Mouse (Mus musculus): ENCODE results near the gene Lrp1. TPM values are rescaled to one million over a fixed set of nuclear protein-coding genes. Genes with fewer than 3 reads are reported as not detected.

The Lrp1 gene
- polyA plus RNA-seq, 1 experiment from 2014 or later, result 54.9 TPM

- H3K36me3 ChIP-seq, result peaks cover 98% of the 10 kb centered on the region
- WGBS, result 95% methylated on average over 7 of the region's 7 CpGs
Measured at GRCm38 (mm10) chr10:127592423-127592822, 28.5 kb downstream of the Lrp1 start.

GRCm38 (mm10) chr10:127591514-127591913 lies 29.4 kb downstream of the Lrp1 start:
- Histone ChIP-seq H3K27me3 (ENCODE audit: low read depth, poor library complexity, severe bottlenecking) (no peaks in the 10 kb centered on the region), H3K36me3 (peaks cover 99% of the 10 kb centered on the region), H3K27ac (replicated peaks) (no peak overlapping the region), H3K4me1 (peaks cover 12% of the 10 kb centered on the region), H3K9me3 (replicated peaks) (no peaks in the 10 kb centered on the region), H3K4me3 (no peak overlapping the region)
- WGBS, result 61% methylated on average over 7 of the region's 7 CpGs
- DNase-seq (ENCODE audit: low spot score), result peak; percentile 48

More at GRCm38 (mm10) chr10:127592423-127592822, 28.5 kb downstream of the Lrp1 start:
- no peak for DNase-seq (ENCODE audit: low spot score)
- H3K4me3 ChIP-seq, result no peak overlapping the region
- H3K27ac ChIP-seq (replicated peaks), result no peak overlapping the region
- no peaks in the 10 kb centered on the region for H3K9me3 ChIP-seq (replicated peaks)
- peaks cover 19% of the 10 kb centered on the region for H3K4me1 ChIP-seq
- no peaks in the 10 kb centered on the region for H3K27me3 ChIP-seq (ENCODE audit: low read depth, poor library complexity, severe bottlenecking)

GRCm38 (mm10) chr10:127590831-127591451 lies 30.0 kb downstream of the Lrp1 start:
- no peak for DNase-seq (ENCODE audit: low spot score)
- WGBS, result 82% methylated on average over 7 of the region's 7 CpGs
- H3K4me3 ChIP-seq, result no peak overlapping the region
- H3K36me3 ChIP-seq, result peaks cover 98% of the 10 kb centered on the region
- no peaks in the 10 kb centered on the region for H3K27me3 ChIP-seq (ENCODE audit: low read depth, poor library complexity, severe bottlenecking)
- no peaks in the 10 kb centered on the region for H3K9me3 ChIP-seq (replicated peaks)
- peaks cover 9% of the 10 kb centered on the region for H3K4me1 ChIP-seq
- H3K27ac ChIP-seq (replicated peaks), result no peak overlapping the region

GRCm38 (mm10) chr10:127590256-127590655 lies 30.7 kb downstream of the Lrp1 start:
- no peak overlapping the region for H3K4me3 ChIP-seq
- H3K27me3 ChIP-seq (ENCODE audit: low read depth, poor library complexity, severe bottlenecking), result no peaks in the 10 kb centered on the region
- H3K9me3 ChIP-seq (replicated peaks), result no peaks in the 10 kb centered on the region
- WGBS, result 90% methylated on average over 12 of the region's 12 CpGs
- peaks cover 9% of the 10 kb centered on the region for H3K4me1 ChIP-seq
- peaks cover 98% of the 10 kb centered on the region for H3K36me3 ChIP-seq
- DNase-seq (ENCODE audit: low spot score), result no peak
- no peak overlapping the region for H3K27ac ChIP-seq (replicated peaks)

- peaks cover 9% of the 10 kb centered on the region for H3K4me1 ChIP-seq
- no peaks in the 10 kb centered on the region for H3K9me3 ChIP-seq (replicated peaks)
- H3K27ac ChIP-seq (replicated peaks), result no peak overlapping the region
- peaks cover 98% of the 10 kb centered on the region for H3K36me3 ChIP-seq
- DNase-seq (ENCODE audit: low spot score), result no peak
- no peaks in the 10 kb centered on the region for H3K27me3 ChIP-seq (ENCODE audit: low read depth, poor library complexity, severe bottlenecking)
- H3K4me3 ChIP-seq, result no peak overlapping the region
- WGBS, result 89% methylated on average over 8 of the region's 8 CpGs
Measured at GRCm38 (mm10) chr10:127587776-127588175, 33.2 kb downstream of the Lrp1 start.

GRCm38 (mm10) chr10:127586209-127586608 lies 34.7 kb downstream of the Lrp1 start:
- 94% methylated on average over 4 of the region's 4 CpGs for WGBS
- no peaks in the 10 kb centered on the region for H3K27me3 ChIP-seq (ENCODE audit: low read depth, poor library complexity, severe bottlenecking)
- H3K4me3 ChIP-seq, result no peak overlapping the region
- H3K27ac ChIP-seq (replicated peaks), result no peak overlapping the region
- peaks cover under 1% of the 10 kb centered on the region; the same call in 1 of the 2 replicates for H3K4me1 ChIP-seq
- no peak for DNase-seq (ENCODE audit: low spot score)
- peaks cover 98% of the 10 kb centered on the region for H3K36me3 ChIP-seq
- no peaks in the 10 kb centered on the region for H3K9me3 ChIP-seq (replicated peaks)

GRCm38 (mm10) chr10:127585598-127585997 lies 35.4 kb downstream of the Lrp1 start:
- DNase-seq (ENCODE audit: low spot score), result no peak
- Histone ChIP-seq H3K36me3 (peaks cover 98% of the 10 kb centered on the region), H3K4me1 (no peaks in the 10 kb centered on the region), H3K27me3 (ENCODE audit: low read depth, poor library complexity, severe bottlenecking) (no peaks in the 10 kb centered on the region), H3K27ac (replicated peaks) (no peak overlapping the region), H3K9me3 (replicated peaks) (no peaks in the 10 kb centered on the region), H3K4me3 (no peak overlapping the region)
- WGBS, result 88% methylated on average over 2 of the region's 2 CpGs

GRCm38 (mm10) chr10:127583649-127584048 lies 37.3 kb downstream of the Lrp1 start:
- no peak for DNase-seq (ENCODE audit: low spot score)
- WGBS, result 84% methylated on average over 8 of the region's 8 CpGs
- no peaks in the 10 kb centered on the region for H3K9me3 ChIP-seq (replicated peaks)
- peaks cover 98% of the 10 kb centered on the region for H3K36me3 ChIP-seq
- no peaks in the 10 kb centered on the region for H3K27me3 ChIP-seq (ENCODE audit: low read depth, poor library complexity, severe bottlenecking)
- no peaks in the 10 kb centered on the region for H3K4me1 ChIP-seq
- no peak overlapping the region for H3K27ac ChIP-seq (replicated peaks)
- no peak overlapping the region for H3K4me3 ChIP-seq

GRCm38 (mm10) chr10:127581291-127581690 lies 39.7 kb downstream of the Lrp1 start:
- H3K4me1 ChIP-seq, result no peaks in the 10 kb centered on the region
- DNase-seq (ENCODE audit: low spot score), result no peak
- H3K9me3 ChIP-seq (replicated peaks), result no peaks in the 10 kb centered on the region
- no peak overlapping the region; the same call in 1 of the 2 replicates for H3K27ac ChIP-seq (replicated peaks)
- H3K4me3 ChIP-seq, result no peak overlapping the region
- 91% methylated on average over 9 of the region's 9 CpGs for WGBS
- H3K36me3 ChIP-seq, result peaks cover 99% of the 10 kb centered on the region
- H3K27me3 ChIP-seq (ENCODE audit: low read depth, poor library complexity, severe bottlenecking), result no peaks in the 10 kb centered on the region

- H3K9me3 ChIP-seq (replicated peaks), result no peaks in the 10 kb centered on the region
- peaks cover 99% of the 10 kb centered on the region for H3K36me3 ChIP-seq
- no peak for DNase-seq (ENCODE audit: low spot score)
- no peaks in the 10 kb centered on the region for H3K27me3 ChIP-seq (ENCODE audit: low read depth, poor library complexity, severe bottlenecking)
- no peak overlapping the region for H3K4me3 ChIP-seq
- H3K27ac ChIP-seq (replicated peaks), result no peak overlapping the region
- WGBS, result 95% methylated on average over 15 of the region's 15 CpGs
- no peaks in the 10 kb centered on the region for H3K4me1 ChIP-seq
Measured at GRCm38 (mm10) chr10:127577982-127578381, 43.0 kb downstream of the Lrp1 start.

- 91% methylated on average over 9 of the region's 9 CpGs for WGBS
- Histone ChIP-seq H3K4me1 (no peaks in the 10 kb centered on the region), H3K36me3 (peaks cover 99% of the 10 kb centered on the region), H3K27me3 (ENCODE audit: low read depth, poor library complexity, severe bottlenecking) (no peaks in the 10 kb centered on the region), H3K27ac (replicated peaks) (no peak overlapping the region), H3K4me3 (no peak overlapping the region), H3K9me3 (replicated peaks) (no peaks in the 10 kb centered on the region)
- no peak for DNase-seq (ENCODE audit: low spot score)
Measured at GRCm38 (mm10) chr10:127577156-127577555, 43.8 kb downstream of the Lrp1 start.

GRCm38 (mm10) chr10:127576381-127576961 lies 44.5 kb downstream of the Lrp1 start:
- Histone ChIP-seq H3K27me3 (ENCODE audit: low read depth, poor library complexity, severe bottlenecking) (no peaks in the 10 kb centered on the region), H3K4me1 (no peaks in the 10 kb centered on the region), H3K27ac (replicated peaks) (no peak overlapping the region), H3K36me3 (peaks cover 99% of the 10 kb centered on the region), H3K9me3 (replicated peaks) (no peaks in the 10 kb centered on the region), H3K4me3 (no peak overlapping the region)
- 70% methylated on average over 18 of the region's 18 CpGs for WGBS
- peak; percentile 42 for DNase-seq (ENCODE audit: low spot score)

- Histone ChIP-seq H3K27me3 (ENCODE audit: low read depth, poor library complexity, severe bottlenecking) (no peaks in the 10 kb centered on the region), H3K4me3 (no peak overlapping the region), H3K4me1 (no peaks in the 10 kb centered on the region), H3K27ac (replicated peaks) (no peak overlapping the region), H3K36me3 (peaks cover 99% of the 10 kb centered on the region), H3K9me3 (replicated peaks) (no peaks in the 10 kb centered on the region)
- no peak for DNase-seq (ENCODE audit: low spot score)
- WGBS, result 93% methylated on average over 7 of the region's 7 CpGs
Measured at GRCm38 (mm10) chr10:127575741-127576140, 45.2 kb downstream of the Lrp1 start.
